Mouse (Mus musculus): ENCODE results near the gene Hdgfl2. TPM values are rescaled to one million over a fixed set of nuclear protein-coding genes. Genes with fewer than 3 reads are reported as not detected.
"Not testable (repeated sequence)": the region's sequence is repeated elsewhere in the genome, so short reads cannot be mapped to it uniquely, and the experiment has no call there.

Gene Hdgfl2
- polyA plus RNA-seq, 1 experiment from 2014 or later, result 119 TPM

- Histone ChIP-seq H3K27me3 (no peaks in the 10 kb centered on the region), H3K4me1 (peaks cover 53% of the 10 kb centered on the region), H3K36me3 (peaks cover 21% of the 10 kb centered on the region), H3K9me3 (replicated peaks) (no peaks in the 10 kb centered on the region), H3K27ac (replicated peaks) (no peak overlapping the region), H3K9ac (peak overlapping the region; percentile 27), H3K4me2 (replicated peaks) (peak overlapping the region; percentile 47), H3K4me3 (replicated peaks) (peak overlapping the region; percentile 89)
- peak; percentile 4; the same call in 1 of the 2 replicates for ATAC-seq (ENCODE audit: insufficient number of reproducible peaks, low FRiP score, low TSS enrichment, low read depth)
- 33% methylated on average over 13 of the region's 13 CpGs for WGBS
Measured at GRCm38 (mm10) chr17:56036901-56037287, 42.5 kb upstream of the Hdgfl2 start.

GRCm38 (mm10) chr17:56038583-56039261 lies 40.7 kb upstream of the Hdgfl2 start:
- Histone ChIP-seq H3K27me3 (no peaks in the 10 kb centered on the region), H3K9me3 (replicated peaks) (no peaks in the 10 kb centered on the region), H3K4me1 (peaks cover 36% of the 10 kb centered on the region), H3K4me3 (replicated peaks) (no peak overlapping the region), H3K4me2 (replicated peaks) (no peak overlapping the region), H3K9ac (no peak overlapping the region), H3K36me3 (peaks cover 20% of the 10 kb centered on the region), H3K27ac (replicated peaks) (no peak overlapping the region)
- 84% methylated on average over 8 of the region's 8 CpGs for WGBS
- ATAC-seq (ENCODE audit: insufficient number of reproducible peaks, low FRiP score, low TSS enrichment, low read depth), result no peak

GRCm38 (mm10) chr17:56039345-56039744 lies 40.1 kb upstream of the Hdgfl2 start:
- H3K27ac ChIP-seq (replicated peaks), result no peak overlapping the region
- WGBS, result 81% methylated on average over 4 of the region's 4 CpGs
- H3K9me3 ChIP-seq (replicated peaks), result no peaks in the 10 kb centered on the region
- H3K9ac ChIP-seq, result no peak overlapping the region
- peaks cover 18% of the 10 kb centered on the region for H3K36me3 ChIP-seq
- H3K27me3 ChIP-seq, result no peaks in the 10 kb centered on the region
- H3K4me2 ChIP-seq (replicated peaks), result peak overlapping the region; percentile 82; the same call in 1 of the 2 replicates
- H3K4me3 ChIP-seq (replicated peaks), result peak overlapping the region; percentile 65
- ATAC-seq (ENCODE audit: insufficient number of reproducible peaks, low FRiP score, low TSS enrichment, low read depth), result no peak
- H3K4me1 ChIP-seq, result peaks cover 30% of the 10 kb centered on the region

GRCm38 (mm10) chr17:56040030-56040856 lies 39.2 kb upstream of the Hdgfl2 start, which contains the start of gene Chaf1a:
Chaf1a (plus strand) TSS chr17:56040439.
- H3K4me2 ChIP-seq (replicated peaks), result peak within 1 kb of the TSS; percentile 82
- no peaks in the 10 kb centered on the region for H3K9me3 ChIP-seq (replicated peaks)
- peak; percentile 89 for ATAC-seq (ENCODE audit: insufficient number of reproducible peaks, low FRiP score, low TSS enrichment, low read depth)
- WGBS, result under 1% methylated on average over 68 of the region's 68 CpGs
- H3K4me3 ChIP-seq (replicated peaks), result peak within 1 kb of the TSS; percentile 65
- peak within 1 kb of the TSS; percentile 78 for H3K9ac ChIP-seq
- H3K27ac ChIP-seq (replicated peaks), result peak within 1 kb of the TSS; percentile 79
- peaks cover 21% of the 10 kb centered on the region for H3K4me1 ChIP-seq
- peaks cover 12% of the 10 kb centered on the region for H3K36me3 ChIP-seq
- H3K27me3 ChIP-seq, result no peaks in the 10 kb centered on the region

DNA sequence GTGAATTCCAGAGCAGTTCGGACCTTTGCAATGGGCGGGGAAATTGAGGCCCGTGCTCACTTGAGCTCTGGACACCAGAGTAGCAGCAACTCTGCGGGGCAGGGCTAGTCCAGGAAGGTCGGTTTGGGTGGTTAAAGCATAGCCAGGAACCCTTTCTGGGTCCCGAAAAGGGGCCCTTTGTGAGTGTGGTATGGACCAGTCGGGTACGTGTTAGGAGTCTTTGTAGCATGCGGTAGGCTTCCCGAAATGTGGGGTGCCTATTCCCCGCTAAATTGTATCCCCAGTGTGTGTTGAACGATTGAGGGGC lies 38.6 kb upstream of the Hdgfl2 start:
- peak overlapping the region; percentile 78 for H3K9ac ChIP-seq
- ATAC-seq (ENCODE audit: insufficient number of reproducible peaks, low FRiP score, low TSS enrichment, low read depth), result no peak
- no peaks in the 10 kb centered on the region for H3K9me3 ChIP-seq (replicated peaks)
- WGBS, result under 1% methylated on average over 12 of the region's 12 CpGs
- H3K27ac ChIP-seq (replicated peaks), result peak overlapping the region; percentile 70
- H3K27me3 ChIP-seq, result no peaks in the 10 kb centered on the region
- H3K4me1 ChIP-seq, result peaks cover 17% of the 10 kb centered on the region
- H3K4me2 ChIP-seq (replicated peaks), result peak overlapping the region; percentile 82
- peaks cover 14% of the 10 kb centered on the region for H3K36me3 ChIP-seq
- H3K4me3 ChIP-seq (replicated peaks), result peak overlapping the region; percentile 65

GRCm38 (mm10) chr17:56051369-56051768 lies 28.1 kb upstream of the Hdgfl2 start:
- H3K27me3 ChIP-seq, result no peaks in the 10 kb centered on the region
- H3K27ac ChIP-seq (replicated peaks), result no peak overlapping the region
- H3K4me1 ChIP-seq, result no peaks in the 10 kb centered on the region
- WGBS, result 73% methylated on average over 5 of the region's 5 CpGs
- no peaks in the 10 kb centered on the region for H3K9me3 ChIP-seq (replicated peaks)
- ATAC-seq (ENCODE audit: insufficient number of reproducible peaks, low FRiP score, low TSS enrichment, low read depth), result no peak
- peaks cover 60% of the 10 kb centered on the region for H3K36me3 ChIP-seq
- no peak overlapping the region for H3K4me3 ChIP-seq (replicated peaks)
- no peak overlapping the region for H3K4me2 ChIP-seq (replicated peaks)
- no peak overlapping the region for H3K9ac ChIP-seq

DNA sequence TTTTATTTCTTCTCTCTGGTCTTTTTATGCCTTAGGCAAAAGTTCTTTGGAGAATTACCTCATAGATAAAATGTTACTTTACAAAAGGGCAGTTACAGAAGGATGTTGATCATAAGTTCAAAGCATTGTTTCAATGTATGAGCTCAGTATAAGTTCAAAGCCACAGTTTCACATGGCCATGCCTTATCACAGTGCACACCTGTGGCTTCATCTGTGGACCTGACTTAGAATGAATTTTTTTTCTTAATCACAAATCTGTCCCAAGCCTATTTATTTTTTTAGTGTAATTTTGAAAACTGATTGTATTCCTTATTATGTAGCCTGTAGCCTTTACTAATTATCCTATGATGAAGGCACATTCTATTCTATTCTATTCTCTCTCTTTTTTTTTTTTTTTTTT lies 24.5 kb upstream of the Hdgfl2 start:
- Histone ChIP-seq H3K36me3 (peaks cover 60% of the 10 kb centered on the region), H3K4me2 (replicated peaks) (no peak overlapping the region), H3K4me1 (no peaks in the 10 kb centered on the region), H3K27me3 (no peaks in the 10 kb centered on the region), H3K27ac (replicated peaks) (no peak overlapping the region), H3K4me3 (replicated peaks) (no peak overlapping the region), H3K9ac (no peak overlapping the region), H3K9me3 (replicated peaks) (no peaks in the 10 kb centered on the region)
- ATAC-seq (ENCODE audit: insufficient number of reproducible peaks, low FRiP score, low TSS enrichment, low read depth), result no peak

GRCm38 (mm10) chr17:56055945-56056678 lies 23.3 kb upstream of the Hdgfl2 start:
- peaks cover 62% of the 10 kb centered on the region for H3K36me3 ChIP-seq
- H3K4me1 ChIP-seq, result no peaks in the 10 kb centered on the region
- no peak overlapping the region for H3K27ac ChIP-seq (replicated peaks)
- no peaks in the 10 kb centered on the region for H3K27me3 ChIP-seq
- no peak for ATAC-seq (ENCODE audit: insufficient number of reproducible peaks, low FRiP score, low TSS enrichment, low read depth)
- no peaks in the 10 kb centered on the region for H3K9me3 ChIP-seq (replicated peaks)
- H3K4me2 ChIP-seq (replicated peaks), result no peak overlapping the region
- no peak overlapping the region for H3K9ac ChIP-seq
- WGBS, result 72% methylated on average over 4 of the region's 4 CpGs
- H3K4me3 ChIP-seq (replicated peaks), result no peak overlapping the region

GRCm38 (mm10) chr17:56057381-56058120 lies 21.9 kb upstream of the Hdgfl2 start:
- no peak for ATAC-seq (ENCODE audit: insufficient number of reproducible peaks, low FRiP score, low TSS enrichment, low read depth)
- Histone ChIP-seq H3K9me3 (replicated peaks) (no peaks in the 10 kb centered on the region), H3K4me2 (replicated peaks) (no peak overlapping the region), H3K36me3 (peaks cover 66% of the 10 kb centered on the region), H3K4me3 (replicated peaks) (no peak overlapping the region), H3K27me3 (no peaks in the 10 kb centered on the region), H3K27ac (replicated peaks) (no peak overlapping the region), H3K9ac (no peak overlapping the region), H3K4me1 (no peaks in the 10 kb centered on the region)
- 78% methylated on average over 11 of the region's 11 CpGs for WGBS

- Histone ChIP-seq H3K4me3 (replicated peaks) (no peak overlapping the region), H3K36me3 (peaks cover 97% of the 10 kb centered on the region), H3K27ac (replicated peaks) (no peak overlapping the region), H3K4me2 (replicated peaks) (no peak overlapping the region), H3K4me1 (no peaks in the 10 kb centered on the region), H3K9me3 (replicated peaks) (no peaks in the 10 kb centered on the region), H3K9ac (no peak overlapping the region), H3K27me3 (no peaks in the 10 kb centered on the region)
- ATAC-seq (ENCODE audit: insufficient number of reproducible peaks, low FRiP score, low TSS enrichment, low read depth), result no peak
- WGBS, result 92% methylated on average over 7 of the region's 7 CpGs
Measured at GRCm38 (mm10) chr17:56062081-56062480, 17.4 kb upstream of the Hdgfl2 start.

DNA sequence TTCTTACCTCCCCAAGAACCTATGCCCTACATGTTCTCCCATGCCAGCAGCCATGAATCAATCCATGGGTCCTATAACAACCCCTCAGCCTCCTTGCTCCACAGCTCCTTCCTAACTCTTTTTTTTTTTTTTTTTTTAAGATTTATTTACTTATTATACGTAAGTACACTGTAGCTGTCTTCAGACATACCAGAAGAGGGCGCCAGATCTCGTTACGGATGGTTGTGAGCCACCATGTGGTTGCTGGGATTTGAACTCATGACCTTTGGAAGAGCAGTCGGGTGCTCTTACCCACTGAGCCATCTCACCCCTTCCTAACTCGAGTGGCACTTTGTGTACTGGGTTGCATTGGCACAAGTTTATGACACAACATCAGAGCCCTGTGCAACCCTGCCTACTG lies 13.7 kb upstream of the Hdgfl2 start:
- not testable (repeated sequence) for H3K9ac ChIP-seq; H3K4me3 ChIP-seq (replicated peaks); H3K27ac ChIP-seq (replicated peaks); H3K4me2 ChIP-seq (replicated peaks); ATAC-seq (ENCODE audit: insufficient number of reproducible peaks, low FRiP score, low TSS enrichment, low read depth); H3K9me3 ChIP-seq (replicated peaks); H3K4me1 ChIP-seq; H3K27me3 ChIP-seq
- WGBS, result 80% methylated on average over 6 of the region's 6 CpGs
- H3K36me3 ChIP-seq, result peaks cover 98% of the 10 kb centered on the region

Measured in embryonic facial prominence, embryonic 15.5 days (tissue).